Mouse (Mus musculus): ENCODE measurements around the gene Bach2.

DNA sequence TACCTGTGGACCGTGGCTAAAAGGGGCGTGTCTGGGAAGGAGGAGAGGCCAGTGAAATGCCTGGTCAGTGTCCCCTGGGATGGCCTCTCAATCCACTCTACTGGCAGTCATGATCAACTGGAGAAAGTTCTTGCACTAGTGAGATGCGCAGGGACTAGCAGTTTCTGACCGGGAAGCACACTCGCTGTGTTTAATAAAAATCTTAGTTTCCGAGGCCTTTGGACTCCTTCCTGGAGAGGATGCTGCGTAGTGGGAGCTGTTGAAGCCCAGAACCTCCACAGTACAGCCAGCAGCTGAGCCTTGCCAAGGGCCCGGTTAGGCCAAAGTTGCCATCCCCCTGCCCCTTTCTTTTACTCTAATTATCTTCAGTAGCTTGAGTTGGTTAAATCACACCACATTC is 148.3 kb downstream of the Bach2 start:
- TF ChIP-seq CTCF (IDR thresholded peaks at IDR 0.05; ENCODE audit: extremely low read depth, insufficient read depth, insufficient read length, insufficient replicate concordance) (no peak), POLR2A (IDR thresholded peaks at IDR 0.05; ENCODE audit: low read depth, low read length) (no peak)

All from spleen, adult 2 months (tissue).